Mouse (Mus musculus): ENCODE results near the gene Sulf2. TPM values are rescaled to one million over a fixed set of nuclear protein-coding genes. Genes with fewer than 3 reads are reported as not detected.
A peak's percentile ranks its signal among the peaks of the same experiment; 100 is the strongest.

Sulf2 gene
- total and polyA plus RNA-seq, 2 experiments from 2014 or later: 54.8 to 86.5 TPM

DNA sequence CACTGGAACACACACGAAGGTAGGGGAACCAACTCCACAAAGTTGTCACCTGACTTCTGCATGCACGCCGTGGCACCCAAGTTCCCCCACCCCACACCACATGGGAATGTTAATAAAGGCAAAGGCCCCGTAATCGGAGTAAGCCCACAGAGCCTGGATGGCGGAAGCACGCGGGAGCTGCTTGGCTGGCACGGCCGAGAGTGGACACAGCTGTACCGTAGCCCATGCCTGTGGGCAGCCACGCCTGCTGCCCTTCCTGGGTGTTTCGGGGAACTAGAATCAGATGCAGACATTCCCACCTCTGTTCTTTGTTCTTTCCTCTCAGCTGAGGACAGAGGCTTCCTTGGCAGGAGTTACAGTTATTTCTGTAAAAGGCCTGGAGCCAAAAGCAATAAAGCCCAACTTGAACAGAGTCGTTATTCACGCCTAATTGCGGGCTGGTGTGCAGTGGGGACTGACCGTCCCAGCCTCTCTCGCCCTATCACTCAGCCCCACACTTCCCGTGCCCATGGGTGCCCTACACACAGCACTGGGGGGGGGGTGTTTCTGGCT is 12.8 kb downstream of the Sulf2 start:
- ATAC-seq (ENCODE audit: insufficient read depth, low read depth): peak; percentile 59
- Histone ChIP-seq H3K36me3 (replicated peaks; ENCODE audit: control insufficient read depth, insufficient read depth, low read length) (no peaks in the 10 kb centered on the region), H3K9me3 (replicated peaks; ENCODE audit: control insufficient read depth, low read length) (no peaks in the 10 kb centered on the region), H3K4me2 (ENCODE audit: low read depth, low read length) (peak overlapping the region; percentile 9; the same call in 1 of the 2 replicates), H3K27ac (ENCODE audit: low read depth) (peak overlapping the region; percentile 77), H3K4me3 (ENCODE audit: low read depth, low read length) (no peak overlapping the region), H3K27me3 (ENCODE audit: control insufficient read depth, insufficient read depth, low read length) (no peaks in the 10 kb centered on the region), H3K4me1 (ENCODE audit: control insufficient read depth, insufficient read depth) (peaks cover 59% of the 10 kb centered on the region), H3K9ac (replicated peaks; ENCODE audit: low read depth, low read length) (no peak overlapping the region)
- 28% methylated on average over 19 of the region's 19 CpGs for WGBS
- TF ChIP-seq EP300 (IDR thresholded peaks at IDR 0.05; ENCODE audit: low read depth): no peak
- TF ChIP-seq CTCF (IDR thresholded peaks at IDR 0.05; ENCODE audit: low read depth): no peak
- peak; percentile 66 for DNase-seq (ENCODE audit: low spot score)

DNA sequence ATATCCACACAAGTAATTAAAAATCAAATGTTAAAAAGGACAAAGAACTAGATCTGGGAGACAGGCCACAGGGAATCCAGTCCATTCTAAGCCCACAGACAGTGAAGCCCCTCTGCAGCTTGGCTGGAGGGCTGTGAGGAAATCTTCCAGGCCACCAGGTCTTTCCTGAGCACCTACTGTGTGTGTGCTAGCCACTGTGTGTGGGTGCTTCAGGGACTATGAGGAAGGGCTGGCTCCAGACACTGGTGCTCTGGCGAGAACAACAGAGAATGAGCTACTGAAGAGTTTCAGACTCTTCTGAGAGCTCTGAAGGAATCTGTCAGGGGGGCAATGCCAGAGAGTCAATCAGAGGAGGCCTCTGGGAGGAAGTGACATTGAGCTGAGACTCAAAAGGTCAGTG is 13.6 kb downstream of the Sulf2 start:
- Histone ChIP-seq H3K4me2 (ENCODE audit: low read depth, low read length) (no peak overlapping the region), H3K9me3 (replicated peaks; ENCODE audit: control insufficient read depth, low read length) (no peaks in the 10 kb centered on the region), H3K4me1 (ENCODE audit: control insufficient read depth, insufficient read depth) (peaks cover 53% of the 10 kb centered on the region), H3K9ac (replicated peaks; ENCODE audit: low read depth, low read length) (no peak overlapping the region), H3K36me3 (replicated peaks; ENCODE audit: control insufficient read depth, insufficient read depth, low read length) (no peaks in the 10 kb centered on the region), H3K27me3 (ENCODE audit: control insufficient read depth, insufficient read depth, low read length) (no peaks in the 10 kb centered on the region), H3K4me3 (ENCODE audit: low read depth, low read length) (no peak overlapping the region), H3K27ac (ENCODE audit: low read depth) (peak overlapping the region; percentile 77)
- DNase-seq (ENCODE audit: low spot score): no peak
- no peak for ATAC-seq (ENCODE audit: insufficient read depth, low read depth)
- TF ChIP-seq EP300 (IDR thresholded peaks at IDR 0.05; ENCODE audit: low read depth) (no peak), CTCF (IDR thresholded peaks at IDR 0.05; ENCODE audit: low read depth) (no peak)
- WGBS: 53% methylated on average over 1 of the region's 1 CpGs

DNA sequence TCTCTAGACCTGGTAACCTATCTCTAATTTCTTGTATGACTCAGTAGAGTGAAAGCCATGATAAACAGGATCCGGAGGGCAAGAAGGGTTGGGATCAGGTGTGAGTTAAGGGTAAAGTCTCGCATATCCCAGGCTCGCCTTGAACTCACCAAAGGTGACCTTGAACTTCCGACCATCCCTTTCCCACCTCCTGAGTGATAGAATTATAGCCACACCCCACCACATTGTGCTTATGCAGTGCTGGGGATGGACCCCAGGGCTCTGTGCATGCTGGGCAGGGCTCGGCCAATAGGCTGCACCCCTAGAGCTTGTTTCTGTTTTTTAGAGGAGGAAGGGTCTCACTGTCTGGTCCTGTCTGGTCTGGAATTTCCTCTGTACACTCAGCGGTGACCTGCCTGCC is 14.4 kb downstream of the Sulf2 start:
- no peaks in the 10 kb centered on the region for H3K27me3 ChIP-seq (ENCODE audit: control insufficient read depth, insufficient read depth, low read length)
- no peak for TF ChIP-seq CTCF (IDR thresholded peaks at IDR 0.05; ENCODE audit: low read depth)
- no peak for TF ChIP-seq EP300 (IDR thresholded peaks at IDR 0.05; ENCODE audit: low read depth)
- ATAC-seq (ENCODE audit: insufficient read depth, low read depth): no peak
- H3K9me3 ChIP-seq (replicated peaks; ENCODE audit: control insufficient read depth, low read length): no peaks in the 10 kb centered on the region
- H3K4me3 ChIP-seq (ENCODE audit: low read depth, low read length): no peak overlapping the region
- H3K4me2 ChIP-seq (ENCODE audit: low read depth, low read length): no peak overlapping the region
- peaks cover 50% of the 10 kb centered on the region for H3K4me1 ChIP-seq (ENCODE audit: control insufficient read depth, insufficient read depth)
- H3K9ac ChIP-seq (replicated peaks; ENCODE audit: low read depth, low read length): no peak overlapping the region
- no peak for DNase-seq (ENCODE audit: low spot score)
- WGBS: 71% methylated on average over 6 of the region's 6 CpGs
- peak overlapping the region; percentile 76 for H3K27ac ChIP-seq (ENCODE audit: low read depth)
- H3K36me3 ChIP-seq (replicated peaks; ENCODE audit: control insufficient read depth, insufficient read depth, low read length): no peaks in the 10 kb centered on the region

DNA sequence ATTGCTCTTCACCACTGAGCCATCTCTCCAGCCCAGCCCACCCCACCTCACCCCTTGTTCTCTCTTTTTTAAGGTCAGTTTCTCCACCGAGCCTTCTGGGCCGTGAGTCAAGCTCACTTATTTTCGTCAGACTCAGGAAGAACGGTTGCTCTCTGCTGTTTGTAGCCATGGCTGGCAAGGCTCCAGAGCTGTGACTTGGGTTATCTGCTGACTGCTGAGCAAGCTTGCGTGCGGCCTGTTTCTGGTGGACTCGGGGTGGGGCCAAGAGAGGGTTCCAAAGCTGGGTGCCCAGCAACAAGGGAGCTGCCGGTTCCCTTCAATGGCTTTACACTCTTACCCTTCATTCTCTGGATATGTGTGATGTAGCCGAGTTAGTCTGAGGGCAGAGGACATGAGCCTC is 15.0 kb downstream of the Sulf2 start:
- Histone ChIP-seq H3K9me3 (replicated peaks; ENCODE audit: control insufficient read depth, low read length) (no peaks in the 10 kb centered on the region), H3K36me3 (replicated peaks; ENCODE audit: control insufficient read depth, insufficient read depth, low read length) (no peaks in the 10 kb centered on the region), H3K4me3 (ENCODE audit: low read depth, low read length) (no peak overlapping the region), H3K4me2 (ENCODE audit: low read depth, low read length) (no peak overlapping the region), H3K9ac (replicated peaks; ENCODE audit: low read depth, low read length) (no peak overlapping the region), H3K27me3 (ENCODE audit: control insufficient read depth, insufficient read depth, low read length) (no peaks in the 10 kb centered on the region), H3K27ac (ENCODE audit: low read depth) (peak overlapping the region; percentile 76), H3K4me1 (ENCODE audit: control insufficient read depth, insufficient read depth) (peaks cover 46% of the 10 kb centered on the region)
- WGBS: 9% methylated on average over 9 of the region's 9 CpGs
- DNase-seq (ENCODE audit: low spot score) (peak; percentile 81), ATAC-seq (ENCODE audit: insufficient read depth, low read depth) (peak; percentile 50)
- no peak for TF ChIP-seq EP300 (IDR thresholded peaks at IDR 0.05; ENCODE audit: low read depth)
- no peak for TF ChIP-seq CTCF (IDR thresholded peaks at IDR 0.05; ENCODE audit: low read depth)

DNA sequence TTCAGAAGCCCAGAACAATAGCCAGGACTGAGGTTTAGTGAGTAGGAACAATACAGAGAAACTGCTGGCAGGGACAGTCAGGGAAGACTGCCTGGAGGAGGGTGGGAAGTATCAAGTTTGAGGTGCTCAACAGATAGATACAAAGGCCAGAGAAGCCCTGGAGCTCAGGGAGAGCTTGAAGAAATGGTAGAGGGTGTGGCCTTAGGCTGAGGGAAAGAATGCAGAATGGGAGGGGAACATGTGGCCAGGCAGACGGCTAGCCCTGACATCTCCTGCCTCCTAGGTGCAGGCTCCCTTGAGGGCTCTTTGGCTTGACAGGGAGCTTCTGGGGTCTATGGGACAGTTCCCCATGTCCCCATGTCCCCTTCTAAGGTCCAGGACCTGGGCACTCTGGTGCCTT is 17.2 kb downstream of the Sulf2 start:
- 30% methylated on average over 1 of the region's 1 CpGs for WGBS
- peaks cover 34% of the 10 kb centered on the region for H3K4me1 ChIP-seq (ENCODE audit: control insufficient read depth, insufficient read depth)

DNA sequence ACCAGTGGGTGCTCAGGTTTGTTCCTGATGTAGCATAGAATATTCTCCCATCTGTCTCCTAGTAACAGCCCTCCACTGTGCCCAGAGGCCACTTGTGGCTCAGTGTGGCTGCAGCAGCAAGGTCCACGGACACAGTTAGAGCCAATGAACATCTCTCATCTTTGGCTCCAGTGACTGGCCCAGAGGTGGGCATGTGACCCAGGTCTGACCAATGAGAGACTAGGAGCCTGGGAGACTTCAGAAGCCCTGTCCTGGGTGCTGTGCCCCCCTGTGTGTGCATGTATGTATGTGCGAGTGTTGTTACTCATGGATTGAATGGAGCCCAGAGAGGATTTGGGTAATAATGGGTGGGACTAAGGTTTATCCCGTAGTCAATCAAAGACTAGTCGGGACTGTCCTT is 18.0 kb downstream of the Sulf2 start:
- TF ChIP-seq CTCF (IDR thresholded peaks at IDR 0.05; ENCODE audit: low read depth): no peak
- no peak for TF ChIP-seq EP300 (IDR thresholded peaks at IDR 0.05; ENCODE audit: low read depth)
- Histone ChIP-seq H3K36me3 (replicated peaks; ENCODE audit: control insufficient read depth, insufficient read depth, low read length) (no peaks in the 10 kb centered on the region), H3K4me3 (ENCODE audit: low read depth, low read length) (no peak overlapping the region), H3K9me3 (replicated peaks; ENCODE audit: control insufficient read depth, low read length) (no peaks in the 10 kb centered on the region), H3K9ac (replicated peaks; ENCODE audit: low read depth, low read length) (no peak overlapping the region), H3K4me1 (ENCODE audit: control insufficient read depth, insufficient read depth) (peaks cover 25% of the 10 kb centered on the region), H3K27ac (ENCODE audit: low read depth) (no peak overlapping the region), H3K4me2 (ENCODE audit: low read depth, low read length) (no peak overlapping the region), H3K27me3 (ENCODE audit: control insufficient read depth, insufficient read depth, low read length) (no peaks in the 10 kb centered on the region)
- DNase-seq (ENCODE audit: low spot score) (no peak), ATAC-seq (ENCODE audit: insufficient read depth, low read depth) (no peak)
- WGBS: 90% methylated on average over 4 of the region's 4 CpGs

More for the DNA sequence above, 17.2 kb downstream of the Sulf2 start:
- Histone ChIP-seq H3K36me3 (replicated peaks; ENCODE audit: control insufficient read depth, insufficient read depth, low read length) (no peaks in the 10 kb centered on the region), H3K4me2 (ENCODE audit: low read depth, low read length) (no peak overlapping the region), H3K4me3 (ENCODE audit: low read depth, low read length) (no peak overlapping the region), H3K9ac (replicated peaks; ENCODE audit: low read depth, low read length) (no peak overlapping the region), H3K27me3 (ENCODE audit: control insufficient read depth, insufficient read depth, low read length) (no peaks in the 10 kb centered on the region), H3K9me3 (replicated peaks; ENCODE audit: control insufficient read depth, low read length) (no peaks in the 10 kb centered on the region), H3K27ac (ENCODE audit: low read depth) (no peak overlapping the region)
- DNase-seq (ENCODE audit: low spot score) (no peak), ATAC-seq (ENCODE audit: insufficient read depth, low read depth) (no peak)
- TF ChIP-seq EP300 (IDR thresholded peaks at IDR 0.05; ENCODE audit: low read depth): no peak
- no peak for TF ChIP-seq CTCF (IDR thresholded peaks at IDR 0.05; ENCODE audit: low read depth)
